Mouse (Mus musculus): ENCODE measurements around the gene 2410131K14Rik.

Gene 2410131K14Rik

DNA sequence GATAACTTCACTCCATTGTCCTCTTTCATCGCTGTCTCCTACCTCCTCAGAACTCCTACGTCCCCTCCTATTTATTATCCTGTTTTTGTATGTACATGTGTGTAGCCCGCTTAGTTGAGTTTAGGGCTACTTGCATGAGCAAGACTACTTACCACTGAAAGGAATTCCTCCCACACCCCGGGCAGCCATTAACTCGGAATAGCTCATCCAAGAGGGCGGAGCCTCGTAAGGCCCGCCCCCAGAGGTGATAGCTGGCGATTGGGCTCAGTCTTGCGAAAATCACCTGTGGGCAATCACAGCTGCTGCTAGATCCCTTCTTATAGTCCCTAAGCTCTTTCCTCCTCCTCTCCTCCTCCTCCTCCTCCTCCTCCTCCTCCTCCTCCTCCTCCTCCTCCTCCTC, 66.2 kb downstream of the 2410131K14Rik start:
- no peak for DNase-seq (ENCODE audit: low read depth)

DNA sequence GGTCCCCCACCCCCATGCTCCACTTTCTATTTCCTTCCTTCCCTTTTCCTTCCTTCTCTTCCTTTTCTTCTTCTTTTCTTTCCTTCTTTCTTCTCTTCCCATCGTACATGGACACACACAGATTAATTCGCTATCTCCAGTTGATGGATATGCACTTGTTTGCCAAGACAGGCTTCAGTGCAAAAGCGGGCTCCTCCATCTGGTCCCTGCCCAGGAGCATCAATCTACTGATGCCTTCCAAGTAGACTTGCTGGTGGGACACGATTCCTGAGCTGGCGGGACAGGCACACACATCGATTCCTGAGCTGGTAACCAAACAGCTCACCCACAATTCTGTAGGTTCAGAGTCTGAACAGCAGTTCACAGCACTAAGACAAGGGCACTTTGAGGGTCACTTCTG, 68.7 kb downstream of the 2410131K14Rik start:
- no peak for DNase-seq (ENCODE audit: low read depth)

All from induced T-regulatory cell, adult 2 months (primary cell).